Mouse (Mus musculus) adrenal gland, postnatal 0 days (tissue): ENCODE data around the gene Gm21969. TPM values are rescaled to one million over a fixed set of nuclear protein-coding genes. Genes with fewer than 3 reads are reported as not detected.

Experiments used
- microRNA-seq: library from miRNA; unstranded; fragments of <30 nt; microRNA quantifications from one replicate; pipeline ENCODE4, GENCODE M21; 2016; ENCODE audit warnings: borderline replicate concordance; ENCODE audit not compliant: insufficient number of aligned reads
- polyA plus RNA-seq: library from polyadenylated mRNA; unstranded; fragments of >200 nt; fragmentation: Nextera tagmentation; extraction: Ambion mirVana; gene quantifications from 2 replicates; pipeline ENCODE4 v1.2.1, GENCODE M21; 2015

Gene Gm21969
- polyA plus RNA-seq = not detected in 2 replicates

DNA sequence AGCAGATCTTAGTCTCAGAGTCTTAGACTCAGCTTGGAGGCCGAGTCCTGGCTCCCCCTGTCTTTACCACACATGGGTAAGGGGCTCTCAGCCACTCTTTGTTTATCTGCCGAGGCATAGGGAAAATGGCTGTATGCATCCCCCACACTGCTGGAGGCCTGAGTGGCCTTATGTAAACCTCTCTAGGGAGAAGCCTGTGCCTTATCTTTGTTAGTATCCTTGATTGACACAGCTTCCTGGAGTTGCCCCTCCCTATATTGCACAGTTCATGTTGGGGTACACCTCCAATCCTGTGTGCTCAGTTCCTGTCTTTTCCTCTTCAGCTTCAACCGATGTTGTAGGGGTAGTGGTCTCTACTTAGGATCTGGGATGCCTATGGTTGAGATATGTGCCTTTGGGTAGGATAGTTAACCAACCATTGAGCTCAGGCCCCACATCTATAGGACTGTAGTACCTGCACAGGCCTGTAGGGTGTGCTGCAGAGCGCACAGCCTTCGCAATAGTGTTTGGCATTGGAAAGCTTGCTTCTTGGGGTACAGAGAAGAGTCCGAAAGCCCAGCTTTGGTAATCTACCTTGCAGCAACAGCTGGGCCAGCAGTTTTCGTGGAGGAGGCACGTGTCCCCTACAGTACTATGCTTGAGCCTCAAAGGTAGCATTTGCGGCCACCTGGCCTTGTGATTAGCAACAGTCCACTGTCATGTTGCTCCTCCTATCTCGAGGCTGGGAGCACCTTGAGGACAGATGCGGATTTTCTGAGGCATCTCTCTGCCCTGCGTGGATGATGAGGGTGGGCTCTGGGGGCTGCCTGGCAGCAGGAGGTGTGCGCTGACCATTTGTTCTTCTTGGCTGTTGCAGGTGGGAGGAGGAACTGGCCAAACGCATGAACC, at the start of gene Gm21969:
Gene Gm21969 (plus strand): TSS at position 830 of the 888 bp plus-strand sequence.

DNA sequence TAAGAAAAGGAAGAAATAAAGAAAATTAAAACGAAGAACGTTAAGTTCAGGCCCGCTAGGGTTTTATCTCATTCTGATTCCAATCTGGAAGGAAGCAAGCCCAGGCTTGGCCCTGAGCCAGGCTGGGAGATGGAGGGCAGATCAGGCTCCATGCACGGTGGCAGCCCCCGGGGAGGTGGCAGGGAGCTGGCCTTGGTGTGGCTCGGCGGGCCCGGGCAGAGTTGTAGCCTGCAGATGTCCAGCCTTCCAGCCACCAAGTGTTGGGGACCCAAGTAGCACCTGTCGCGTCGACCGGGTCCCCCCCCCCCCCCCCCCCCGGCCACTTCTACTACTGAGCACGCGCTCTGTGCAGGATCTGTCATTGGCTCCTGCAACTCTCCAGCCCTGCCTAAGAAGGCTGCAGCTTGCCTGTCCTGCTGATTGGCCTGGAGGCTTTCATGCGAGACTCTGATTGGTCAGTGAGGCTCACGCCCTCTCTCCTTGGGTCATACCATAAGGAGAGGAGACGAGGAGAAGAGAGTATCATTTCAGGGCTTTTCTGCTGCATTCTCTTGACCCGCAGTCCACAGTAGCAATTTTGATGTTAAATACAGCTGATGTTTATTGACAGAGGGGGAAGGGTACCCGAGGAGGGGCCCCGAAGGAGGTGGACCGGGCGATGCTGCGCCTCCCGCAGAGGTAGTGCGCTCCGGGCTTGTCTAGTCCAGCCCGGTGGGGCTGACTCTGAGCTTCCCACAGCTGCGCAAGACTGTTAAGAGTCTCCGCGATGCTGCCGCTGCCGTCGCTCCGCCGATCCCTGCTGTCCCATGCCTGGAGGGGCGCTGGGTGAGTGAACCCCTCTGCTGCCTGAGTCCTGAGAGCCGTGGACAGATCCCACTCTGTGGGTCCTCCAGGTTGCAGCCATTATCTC, 19.6 kb downstream of the Gm21969 start, which contains the start of gene Aldh4a1:
Gene Aldh4a1 (plus strand): TSS at position 494 of the 910 bp plus-strand sequence.

GRCm38 (mm10) chr4:139653238-139653637, 50.3 kb downstream of the Gm21969 start, which contains the start of gene Tas1r2:
Gene Tas1r2, plus strand, starts transcription at chr4:139653538.

Small RNA genes within 50 kb of the gene (microRNA-seq; reads per million reads assigned to microRNA genes)
- gene Gm25571 (not detected), gene Mir7020 (not detected)

Other genes starting within 250 kb of the Gm21969 start
- 2.9 and 4.7 TPM in 2 replicates for gene Iffo2, start 72.6 kb upstream of the Gm21969 start, polyA plus RNA-seq
- 11.3 and 24.6 TPM in 2 replicates for gene Aldh4a1, start 19.7 kb downstream of the Gm21969 start, polyA plus RNA-seq
- not detected in 2 replicates for gene Tas1r2, start 50.4 kb downstream of the Gm21969 start, polyA plus RNA-seq
- gene Pax7, start 230.3 kb downstream of the Gm21969 start, polyA plus RNA-seq = 0.02 TPM in 1 of 2 replicates, not detected in the other